Comparison of ENCODE assay signal across 19 mouse cellular contexts in genomic region chr6:71082084-71082483, GRCm38 (mm10).
A peak's percentile ranks its signal among the peaks of the same experiment; 100 is the strongest.
DNase-seq lines count a peak whose midpoint lies in the region; ATAC-seq and TF ChIP-seq lines count a peak whose summit lies in the region.
"Had no signal": no experiment of that assay in that cellular context is flagged by ENCODE, and none has a peak within 500 bp of the region (broad histone marks: within the 10 kb centered on the region; RNA-seq: fewer than 3 reads in every experiment).

No protein-coding gene starts in this region.

- H3K4me2 ChIP-seq in forebrain, embryonic 16.5 days (ENCODE audit: low read length) = no peak overlapping the region
- no peak overlapping the region for H3K4me2 ChIP-seq in forebrain, embryonic 13.5 days
- no peak overlapping the region for H3K4me2 ChIP-seq in midbrain, embryonic 16.5 days (ENCODE audit: low read length)
- no peak overlapping the region for H3K4me2 ChIP-seq in midbrain, postnatal 0 days (ENCODE audit: low read depth, low read length, poor library complexity, severe bottlenecking)
- H3K4me2 ChIP-seq: embryonic facial prominence, embryonic 12.5 days; hindbrain, embryonic 12.5 days had no signal

- H3K4me3 ChIP-seq in forebrain, embryonic 16.5 days (replicated peaks; ENCODE audit: low read length) = no peak overlapping the region
- no peak overlapping the region for H3K4me3 ChIP-seq in forebrain, embryonic 13.5 days
- no peak overlapping the region for H3K4me3 ChIP-seq in midbrain, embryonic 16.5 days (ENCODE audit: low read depth, low read length)
- no peak overlapping the region for H3K4me3 ChIP-seq in midbrain, postnatal 0 days (ENCODE audit: low read depth, low read length)
- H3K4me3 ChIP-seq: embryonic facial prominence, embryonic 12.5 days; gastrocnemius, adult 2 months; hindbrain, embryonic 12.5 days had no signal

- H3K9me3 ChIP-seq in forebrain, embryonic 16.5 days (ENCODE audit: control insufficient read depth, low read length) = no peaks in the 10 kb centered on the region
- H3K9me3 ChIP-seq in forebrain, embryonic 13.5 days (replicated peaks) = 0 out of 2 replicates have a peak, but pooled peaks cover 1% of the 10 kb centered on the region
- H3K9me3 ChIP-seq in midbrain, embryonic 16.5 days (replicated peaks; ENCODE audit: control insufficient read depth, low read length, poor library complexity, severe bottlenecking) = 0 out of 2 replicates have a peak, but pooled peaks cover 6% of the 10 kb centered on the region
- H3K9me3 ChIP-seq in midbrain, postnatal 0 days (ENCODE audit: low read length) = no peaks in the 10 kb centered on the region
- H3K9me3 ChIP-seq: embryonic facial prominence, embryonic 12.5 days had no signal

- H3K4me1 ChIP-seq in forebrain, embryonic 16.5 days (replicated peaks; ENCODE audit: control insufficient read depth, insufficient read depth, low read length) = peaks cover 3% of the 10 kb centered on the region; the same call in 1 of the 2 replicates
- H3K4me1 ChIP-seq in forebrain, embryonic 13.5 days = no peaks in the 10 kb centered on the region
- no peaks in the 10 kb centered on the region for H3K4me1 ChIP-seq in midbrain, embryonic 16.5 days (ENCODE audit: control insufficient read depth, insufficient read depth, low read length)
- no peaks in the 10 kb centered on the region for H3K4me1 ChIP-seq in midbrain, postnatal 0 days (ENCODE audit: insufficient read depth, low read length)
- H3K4me1 ChIP-seq: embryonic facial prominence, embryonic 12.5 days; hindbrain, embryonic 12.5 days had no signal

- no peaks in the 10 kb centered on the region for H3K36me3 ChIP-seq in forebrain, embryonic 16.5 days (ENCODE audit: control insufficient read depth, insufficient read depth)
- no peaks in the 10 kb centered on the region for H3K36me3 ChIP-seq in forebrain, embryonic 13.5 days (ENCODE audit: poor library complexity, severe bottlenecking)
- H3K36me3 ChIP-seq in midbrain, embryonic 16.5 days (ENCODE audit: control insufficient read depth, insufficient read depth, low read length) = no peaks in the 10 kb centered on the region
- H3K36me3 ChIP-seq in midbrain, postnatal 0 days (ENCODE audit: insufficient read depth, low read length) = no peaks in the 10 kb centered on the region
- H3K36me3 ChIP-seq: embryonic facial prominence, embryonic 12.5 days; hindbrain, embryonic 12.5 days had no signal

- TF ChIP-seq CTCF in midbrain, postnatal 0 days (IDR thresholded peaks at IDR 0.05) = no peak

- H3K27me3 ChIP-seq in forebrain, embryonic 16.5 days (replicated peaks; ENCODE audit: control insufficient read depth, insufficient read depth, low read length) = no peaks in the 10 kb centered on the region
- no peaks in the 10 kb centered on the region for H3K27me3 ChIP-seq in forebrain, embryonic 13.5 days
- no peaks in the 10 kb centered on the region for H3K27me3 ChIP-seq in midbrain, embryonic 16.5 days (ENCODE audit: control insufficient read depth, insufficient read depth, low read depth, low read length)
- H3K27me3 ChIP-seq in midbrain, postnatal 0 days (ENCODE audit: insufficient read depth, low read length) = no peaks in the 10 kb centered on the region
- H3K27me3 ChIP-seq: embryonic facial prominence, embryonic 12.5 days; hindbrain, embryonic 12.5 days had no signal

- WGBS in forebrain, embryonic 16.5 days = 59% methylated on average over 11 of the region's 11 CpGs
- WGBS in forebrain, embryonic 13.5 days = 63% methylated on average over 11 of the region's 11 CpGs
- 78% methylated on average over 11 of the region's 11 CpGs for WGBS in midbrain, embryonic 16.5 days
- 75% methylated on average over 11 of the region's 11 CpGs for WGBS in midbrain, postnatal 0 days

- peak; percentile 33; the same call in 1 of the 2 replicates for ATAC-seq in forebrain, embryonic 16.5 days
- ATAC-seq in forebrain, embryonic 13.5 days = no peak
- ATAC-seq in midbrain, embryonic 16.5 days = peak; percentile 36; the same call in 1 of the 2 replicates
- no peak for ATAC-seq in midbrain, postnatal 0 days (ENCODE audit: low FRiP score)
- ATAC-seq: inflammation-experienced regulatory T-cells, adult 6 months had no signal

- no peak for DNase-seq in midbrain, postnatal 0 days (ENCODE audit: low spot score)
- DNase-seq in retina, embryonic 14.5 days (ENCODE audit: low spot score) = peak; percentile 17
- no peak for DNase-seq in thymus, postnatal 0 days (ENCODE audit: low spot score)
- DNase-seq: adrenal gland, adult 8-10 months; adrenal gland, postnatal 36 days; cerebellum, adult 11 months; cerebellum, adult 8-10 months; cerebellum, postnatal 14 days; embryo, embryonic 11 days; gastrocnemius, adult 2 months; gastrocnemius, postnatal 25 days; heart, postnatal 10 days; heart, postnatal 4 days had no signal

- no peak overlapping the region for H3K27ac ChIP-seq in forebrain, embryonic 16.5 days (ENCODE audit: low read length)
- H3K27ac ChIP-seq in forebrain, embryonic 13.5 days = no peak overlapping the region
- no peak overlapping the region for H3K27ac ChIP-seq in midbrain, embryonic 16.5 days (ENCODE audit: low read length)
- no peak overlapping the region for H3K27ac ChIP-seq in midbrain, postnatal 0 days (ENCODE audit: low read depth, low read length)
- H3K27ac ChIP-seq: embryonic facial prominence, embryonic 12.5 days; gastrocnemius, adult 2 months; hindbrain, embryonic 12.5 days had no signal

- H3K9ac ChIP-seq in forebrain, embryonic 16.5 days (replicated peaks; ENCODE audit: low read depth, low read length) = no peak overlapping the region
- no peak overlapping the region for H3K9ac ChIP-seq in forebrain, embryonic 13.5 days
- H3K9ac ChIP-seq in midbrain, embryonic 16.5 days (ENCODE audit: low read depth, low read length) = no peak overlapping the region
- H3K9ac ChIP-seq in midbrain, postnatal 0 days (replicated peaks; ENCODE audit: low read length, poor library complexity, severe bottlenecking) = no peak overlapping the region
- H3K9ac ChIP-seq: embryonic facial prominence, embryonic 12.5 days; hindbrain, embryonic 12.5 days had no signal

Comparison
In these comparisons a context has a peak if more than half of its experiments do, and no peak if none do; other contexts are left out.
1. ATAC-seq: peak in forebrain, embryonic 16.5 days (single experiment) and midbrain, embryonic 16.5 days (single experiment); none in forebrain, embryonic 13.5 days (single experiment) and midbrain, postnatal 0 days (single experiment).